Mouse (Mus musculus) heart, postnatal 0 days (tissue): ENCODE measurements around the gene Med8. TPM values are rescaled to one million over a fixed set of nuclear protein-coding genes. Genes with fewer than 3 reads are reported as not detected.

ENCODE experiments used
- ATAC-seq: fragments of 200-750 bp; cut with Nextera tagmentation; 2 replicates; pipeline ENCODE4 v1.8.0; 2017; ENCODE audit warnings: low read depth, moderate number of reproducible peaks, moderate library complexity; ENCODE audit not compliant: insufficient read depth
- DNase-seq: peaks from one replicate; pipeline ENCODE4 v3.0.0-alpha.2; 2016; ENCODE audit warnings: low spot score
- H3K27ac ChIP-seq: fragments of 300-500 bp; sonication (generic); 2 replicates; pipeline ENCODE4 v1.5.1; 2014; ENCODE audit warnings: low read depth, mild to moderate bottlenecking
- H3K27me3 ChIP-seq: fragments of 300-500 bp; sonication (generic); 2 replicates; pipeline ENCODE4 v1.6.1; 2014; ENCODE audit warnings: low read length, mixed read lengths; ENCODE audit not compliant: control insufficient read depth, insufficient read depth
- H3K36me3 ChIP-seq: fragments of 300-500 bp; sonication (generic); replicated peaks from 2 replicates; pipeline ENCODE4 v1.6.1; 2014; ENCODE audit warnings: low read length, mixed read lengths; ENCODE audit not compliant: control insufficient read depth, insufficient read depth
- H3K4me1 ChIP-seq: fragments of 300-500 bp; sonication (generic); 2 replicates; pipeline ENCODE4 v1.6.1; 2014; ENCODE audit warnings: antibody characterized with exemption; ENCODE audit not compliant: control insufficient read depth, insufficient read depth
- H3K4me2 ChIP-seq: fragments of 300-500 bp; sonication (generic); 2 replicates; pipeline ENCODE4 v1.6.1; 2014; ENCODE audit warnings: low read depth, mild to moderate bottlenecking, low read length, moderate library complexity
- H3K4me3 ChIP-seq: fragments of 300-500 bp; sonication (generic); 2 replicates; pipeline ENCODE4 v1.5.1; 2014; ENCODE audit warnings: low read depth, low read length
- H3K9ac ChIP-seq: fragments of 300-500 bp; sonication (generic); replicated peaks from 2 replicates; pipeline ENCODE4 v1.6.1; 2014; ENCODE audit warnings: low read depth, low read length, mixed read lengths
- H3K9me3 ChIP-seq: fragments of 300-500 bp; sonication (generic); replicated peaks from 2 replicates; pipeline ENCODE4 v1.6.1; 2016; ENCODE audit warnings: low read length; ENCODE audit not compliant: control insufficient read depth
- CTCF ChIP-seq: IDR thresholded peaks from 2 replicates; pipeline ENCODE4 v1.5.1; 2016; ENCODE audit warnings: antibody characterized with exemption, control low read depth, low read depth
- EP300 ChIP-seq: IDR thresholded peaks from 2 replicates; pipeline ENCODE4 v1.6.1; 2016; ENCODE audit warnings: antibody characterized with exemption, low read depth
- WGBS: fragments of 180-500 bp; shearing (Covaris S2); extraction: QIAGEN DNeasy Blood & Tissue Kit; methylation state at CpG from one replicate; pipeline ENCODE4 v1.1.7; 2014; 5-methylcytosine and 5-hydroxymethylcytosine counted together
- polyA plus RNA-seq: library from polyadenylated mRNA; unstranded; fragments of >200 nt; fragmentation: Nextera tagmentation; extraction: Ambion mirVana; gene quantifications from 2 replicates; pipeline ENCODE4 v1.2.1, GENCODE M21; 2015
- total RNA-seq: library from RNA; depleted of rRNA; stranded (reverse); fragments of >200 nt; gene quantifications from 2 replicates; pipeline ENCODE4 v1.2.3, GENCODE M21; 2014; ENCODE audit warnings: low replicate concordance

Med8 gene
- total and polyA plus RNA-seq, 2 experiments from 2014 or later = 17.3 to 58.8 TPM

DNA sequence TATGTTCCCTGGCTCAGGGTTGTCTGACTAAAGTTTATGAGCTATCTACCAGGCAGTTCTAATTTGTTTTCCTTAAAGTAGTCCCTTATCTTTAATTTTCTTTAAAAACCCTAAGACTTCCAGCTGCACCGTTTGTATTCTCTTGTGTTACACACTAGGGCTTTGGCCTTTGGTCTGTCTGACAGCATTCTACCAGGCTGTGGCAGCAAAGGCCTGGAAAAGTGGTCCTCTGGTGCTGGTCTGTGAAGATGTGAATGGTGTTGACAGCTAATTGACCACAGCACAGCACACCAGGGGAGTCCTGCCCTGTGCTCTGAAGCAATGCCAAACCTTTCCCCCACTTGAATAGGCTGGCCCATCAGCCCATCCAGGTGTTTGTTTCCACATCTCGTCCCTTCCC is 6.6 kb downstream of the Med8 start:
- no peak for DNase-seq
- ATAC-seq = no peak
- H3K4me1 ChIP-seq = no peaks in the 10 kb centered on the region
- TF ChIP-seq CTCF (0 out of 2 replicates have a peak, but pooled peaks have one; percentile 14), EP300 (no peak)
- H3K4me3 ChIP-seq = no peak overlapping the region
- H3K27ac ChIP-seq = no peak overlapping the region
- WGBS = 55% methylated on average over 2 of the region's 2 CpGs
- no peaks in the 10 kb centered on the region for H3K27me3 ChIP-seq
- no peak overlapping the region for H3K4me2 ChIP-seq
- H3K9me3 ChIP-seq = no peaks in the 10 kb centered on the region
- H3K36me3 ChIP-seq = peaks cover 93% of the 10 kb centered on the region
- H3K9ac ChIP-seq = no peak overlapping the region

DNA sequence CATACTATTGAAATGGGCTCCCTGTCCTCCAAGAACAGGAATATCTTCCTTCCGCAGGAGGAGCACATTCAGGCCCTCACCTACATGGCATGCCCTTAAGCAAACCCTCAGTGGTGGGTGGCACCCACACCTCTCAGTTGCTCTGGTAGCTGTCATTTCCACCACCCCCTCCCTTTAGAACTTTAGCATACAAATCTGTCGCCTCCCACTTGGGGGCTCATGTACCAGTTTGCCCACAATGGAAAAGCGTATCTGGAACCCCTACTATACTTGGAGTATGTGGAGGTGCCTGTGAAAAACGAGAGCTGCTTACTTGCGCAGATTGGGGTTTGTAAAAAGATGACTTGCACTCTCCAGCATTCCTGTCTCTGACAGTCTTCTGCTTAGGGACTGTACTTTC is 7.2 kb downstream of the Med8 start:
- no peak for TF ChIP-seq CTCF
- no peak for TF ChIP-seq EP300
- no peak overlapping the region for H3K4me3 ChIP-seq
- no peaks in the 10 kb centered on the region for H3K9me3 ChIP-seq
- ATAC-seq = no peak
- WGBS = 86% methylated on average over 5 of the region's 5 CpGs
- H3K4me1 ChIP-seq = no peaks in the 10 kb centered on the region
- no peaks in the 10 kb centered on the region for H3K27me3 ChIP-seq
- no peak overlapping the region for H3K4me2 ChIP-seq
- no peak overlapping the region for H3K9ac ChIP-seq
- peaks cover 95% of the 10 kb centered on the region for H3K36me3 ChIP-seq
- no peak overlapping the region for H3K27ac ChIP-seq
- DNase-seq = no peak

GRCm38 (mm10) chr4:118417112-118417797 is 8.1 kb downstream of the Med8 start:
- Histone ChIP-seq H3K36me3 (peaks cover 91% of the 10 kb centered on the region), H3K4me2 (no peak overlapping the region), H3K9me3 (no peaks in the 10 kb centered on the region), H3K9ac (no peak overlapping the region), H3K4me1 (no peaks in the 10 kb centered on the region), H3K27ac (no peak overlapping the region), H3K27me3 (no peaks in the 10 kb centered on the region), H3K4me3 (no peak overlapping the region)
- DNase-seq (no peak), ATAC-seq (no peak)
- WGBS = 76% methylated on average over 13 of the region's 13 CpGs
- TF ChIP-seq CTCF (no peak), EP300 (no peak)

- TF ChIP-seq EP300 = no peak
- no peak overlapping the region for H3K4me3 ChIP-seq
- no peak for DNase-seq
- no peak overlapping the region for H3K4me2 ChIP-seq
- H3K9ac ChIP-seq = no peak overlapping the region
- no peaks in the 10 kb centered on the region for H3K9me3 ChIP-seq
- H3K4me1 ChIP-seq = no peaks in the 10 kb centered on the region
- H3K36me3 ChIP-seq = peaks cover 56% of the 10 kb centered on the region
- H3K27ac ChIP-seq = no peak overlapping the region
- no peaks in the 10 kb centered on the region for H3K27me3 ChIP-seq
- whole genome bisulfite sequencing = 94% methylated on average over 3 of the region's 3 CpGs
- no peak for ATAC-seq
These were observed 12.2 kb downstream of the Med8 start for GRCm38 (mm10) chr4:118421384-118421783.

DNA sequence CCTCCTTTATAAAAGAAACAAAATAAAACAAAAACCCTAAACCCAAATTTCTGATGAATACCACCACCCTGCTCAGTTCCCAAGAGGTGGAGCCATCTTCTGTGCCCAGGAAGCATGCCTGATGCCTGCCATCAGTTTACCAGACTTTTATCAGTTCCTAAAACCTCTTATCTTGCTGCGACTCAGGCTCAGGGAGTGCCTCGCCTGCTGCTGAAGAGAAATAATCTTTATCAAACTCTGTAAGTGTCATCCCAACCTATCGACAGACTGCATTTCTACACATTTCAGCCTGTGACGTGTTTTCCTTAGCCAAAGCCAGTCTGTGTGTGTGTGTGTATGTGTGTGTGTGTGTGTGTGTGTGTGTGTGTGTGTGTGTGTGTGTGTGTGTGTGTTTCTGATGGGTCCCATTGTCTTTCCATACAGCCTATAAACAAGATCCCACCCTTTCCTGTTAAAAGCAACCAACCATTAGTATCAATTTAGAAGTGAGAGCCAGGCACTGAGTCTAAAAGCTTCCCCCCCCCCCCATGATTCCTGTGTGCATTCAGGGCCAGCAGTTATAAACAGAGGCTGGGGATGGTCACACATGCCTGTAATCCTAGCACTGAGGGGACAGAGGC is 15.5 kb downstream of the Med8 start:
- ATAC-seq = no peak
- no peaks in the 10 kb centered on the region for H3K9me3 ChIP-seq
- WGBS = 32% methylated on average over 4 of the region's 4 CpGs
- no peak overlapping the region for H3K9ac ChIP-seq
- no peak for DNase-seq
- peaks cover 18% of the 10 kb centered on the region for H3K4me1 ChIP-seq
- H3K4me3 ChIP-seq = no peak overlapping the region
- no peak overlapping the region for H3K4me2 ChIP-seq
- H3K27ac ChIP-seq = no peak overlapping the region
- H3K36me3 ChIP-seq = peaks cover 27% of the 10 kb centered on the region
- TF ChIP-seq CTCF (no peak), EP300 (no peak)
- H3K27me3 ChIP-seq = no peaks in the 10 kb centered on the region
